ENCODE assay signal across 21 mouse cellular contexts in the genomic region with DNA sequence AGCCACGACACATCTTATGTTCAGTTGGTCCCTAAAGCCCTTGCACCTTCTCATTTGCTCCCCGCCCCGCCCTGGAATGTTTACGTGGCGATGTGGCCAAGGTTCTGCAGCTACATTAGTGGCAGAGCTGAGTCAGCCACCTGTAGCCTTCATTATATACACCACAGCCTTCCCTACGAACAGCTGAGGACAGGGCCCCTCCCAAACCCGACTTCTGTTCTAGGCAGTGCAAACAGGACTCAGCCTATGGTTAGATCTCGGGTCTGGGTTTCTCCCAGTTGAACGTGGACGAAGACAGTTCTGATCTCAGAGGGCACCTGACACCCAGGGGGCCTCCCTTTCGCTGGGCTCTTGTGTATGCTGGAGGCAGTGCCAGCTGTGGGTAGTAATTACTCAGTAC. TPM values are rescaled to one million over a fixed set of nuclear protein-coding genes. Genes with fewer than 3 reads are reported as not detected.
DNase-seq lines count a peak whose midpoint lies in the region; ATAC-seq and TF ChIP-seq lines count a peak whose summit lies in the region.
"Had no signal": no experiment of that assay in that cellular context is flagged by ENCODE, and none has a peak within 500 bp of the region (broad histone marks: within the 10 kb centered on the region; RNA-seq: fewer than 3 reads in every experiment).

No protein-coding gene starts in this region.

- peak overlapping the region; percentile 57 for H3K4me3 ChIP-seq in intestine, postnatal 0 days (ENCODE audit: low read depth, low read length)
- H3K4me3 ChIP-seq in stomach, postnatal 0 days (ENCODE audit: low read depth, low read length): no peak overlapping the region
- H3K4me3 ChIP-seq: hindbrain, embryonic 15.5 days; lung, embryonic 15.5 days had no signal

- no peaks in the 10 kb centered on the region for H3K9me3 ChIP-seq in intestine, postnatal 0 days (ENCODE audit: control insufficient read depth)
- H3K9me3 ChIP-seq in stomach, postnatal 0 days (ENCODE audit: control insufficient read depth, low read length): no peaks in the 10 kb centered on the region
- H3K9me3 ChIP-seq: embryonic facial prominence, embryonic 15.5 days; forebrain, embryonic 10.5 days; hindbrain, embryonic 15.5 days; liver, embryonic 13.5 days; lung, embryonic 15.5 days had no signal

- no peak for TF ChIP-seq EP300 in stomach, postnatal 0 days (optimal IDR thresholded peaks at IDR 0.05)

- peaks cover 5% of the 10 kb centered on the region; the same call in 1 of the 2 replicates for H3K4me1 ChIP-seq in intestine, postnatal 0 days (replicated peaks; ENCODE audit: control insufficient read depth, insufficient read depth, low read length)
- H3K4me1 ChIP-seq in stomach, postnatal 0 days (replicated peaks; ENCODE audit: control insufficient read depth, insufficient read depth): peaks cover 4% of the 10 kb centered on the region

- DNase-seq in thymus, postnatal 4 days: peak; percentile 22
- DNase-seq in thymus, postnatal 0 days (ENCODE audit: low spot score): no peak
- DNase-seq in ZHBTc4 (ENCODE audit: low read depth, low spot score): peak; percentile 36
- DNase-seq in stomach, postnatal 0 days (ENCODE audit: low spot score): peak; percentile 86
- DNase-seq in left cerebral cortex, postnatal 10 days (ENCODE audit: extremely low spot score in 1 of 2, low spot score in 2 of 2): no peak
- no peak for DNase-seq in heart, adult 11 months
- DNase-seq in cerebellum, adult 8-10 months: no peak
- DNase-seq: adrenal gland, postnatal 36 days; cerebellum, adult 9-10 months; gastrocnemius, postnatal 36 days; kidney, postnatal 4 days; layer of hippocampus, postnatal 36 days; left cerebral cortex, postnatal 4 days; liver, embryonic 13.5 days; right cerebral cortex, adult 18-20 months had no signal

- peak overlapping the region; percentile 81 for H3K4me2 ChIP-seq in intestine, postnatal 0 days (replicated peaks; ENCODE audit: low read depth)
- peak overlapping the region; percentile 57; the same call in 1 of the 2 replicates for H3K4me2 ChIP-seq in stomach, postnatal 0 days (replicated peaks; ENCODE audit: low read depth)
- H3K4me2 ChIP-seq: heart, embryonic 11.5 days; hindbrain, embryonic 15.5 days; lung, embryonic 15.5 days had no signal

- no peak for TF ChIP-seq CTCF in intestine, postnatal 0 days (IDR thresholded peaks at IDR 0.05; ENCODE audit: low read depth)
- TF ChIP-seq CTCF in stomach, postnatal 0 days (IDR thresholded peaks at IDR 0.05; ENCODE audit: low read depth): no peak

- peak overlapping the region; percentile 68; the same call in 1 of the 2 replicates for H3K9ac ChIP-seq in intestine, postnatal 0 days (ENCODE audit: low read depth, low read length)
- no peak overlapping the region for H3K9ac ChIP-seq in stomach, postnatal 0 days (ENCODE audit: low read length)
- H3K9ac ChIP-seq: embryonic facial prominence, embryonic 15.5 days; hindbrain, embryonic 15.5 days; liver, embryonic 13.5 days; lung, embryonic 15.5 days had no signal

- peaks cover 12% of the 10 kb centered on the region; the same call in 1 of the 2 replicates for H3K36me3 ChIP-seq in intestine, postnatal 0 days (ENCODE audit: control insufficient read depth, insufficient read depth)
- H3K36me3 ChIP-seq in stomach, postnatal 0 days (ENCODE audit: control insufficient read depth, insufficient read depth, low read length): no peaks in the 10 kb centered on the region
- H3K36me3 ChIP-seq: embryonic facial prominence, embryonic 15.5 days; forebrain, embryonic 10.5 days; hindbrain, embryonic 15.5 days; liver, embryonic 13.5 days; lung, embryonic 15.5 days had no signal

- 42% methylated on average over 11 of the region's 11 CpGs for WGBS in intestine, postnatal 0 days
- 58% methylated on average over 11 of the region's 11 CpGs for WGBS in stomach, postnatal 0 days

- intact Hi-C loops in left cerebral cortex, postnatal 10 days (cut with DNase I): no loop called here

- peak; percentile 81 for ATAC-seq in intestine, postnatal 0 days
- ATAC-seq in stomach, postnatal 0 days (ENCODE audit: low FRiP score, low TSS enrichment): peak; percentile 89

- peak overlapping the region; percentile 83 for H3K27ac ChIP-seq in intestine, postnatal 0 days (ENCODE audit: low read depth, low read length)
- peak overlapping the region; percentile 71 for H3K27ac ChIP-seq in stomach, postnatal 0 days (replicated peaks)
- H3K27ac ChIP-seq: embryonic facial prominence, embryonic 15.5 days; forebrain, embryonic 10.5 days; hindbrain, embryonic 15.5 days; liver, embryonic 13.5 days; lung, embryonic 15.5 days had no signal

- H3K27me3 ChIP-seq in intestine, postnatal 0 days (replicated peaks; ENCODE audit: control insufficient read depth, insufficient read depth, low read length): peaks cover 7% of the 10 kb centered on the region; the same call in 1 of the 2 replicates
- no peaks in the 10 kb centered on the region for H3K27me3 ChIP-seq in stomach, postnatal 0 days (ENCODE audit: control insufficient read depth, insufficient read depth, low read length)

RNA-seq across cellular contexts. Expression of gene Galnt6, which starts 1.3 kb away (rescaled TPM):
- 16.6 and 16.9 TPM in 2 replicates for polyA plus RNA-seq in thymus, postnatal 0 days (2015; fragmentation: Nextera tagmentation; extraction: Ambion mirVana)
- polyA plus RNA-seq in intestine, postnatal 0 days (2015; fragmentation: Nextera tagmentation; extraction: Ambion mirVana): 65.3 and 72.5 TPM in 2 replicates
- 9.5 and 11.0 TPM in 2 replicates for polyA plus RNA-seq in stomach, postnatal 0 days (2015; fragmentation: Nextera tagmentation; extraction: Ambion mirVana)
- under 1 TPM; 0.47 to 0.69 TPM for total RNA-seq in left cerebral cortex, postnatal 10 days (2021)
- polyA plus RNA-seq: forebrain, embryonic 10.5 days had no signal

RNA-seq across cellular contexts. Expression of gene Slc4a8, which starts 33.7 kb away (rescaled TPM):
- polyA plus RNA-seq in thymus, postnatal 0 days (2015; fragmentation: Nextera tagmentation; extraction: Ambion mirVana): 2.1 and 2.7 TPM in 2 replicates
- polyA plus RNA-seq in intestine, postnatal 0 days (2015; fragmentation: Nextera tagmentation; extraction: Ambion mirVana): 1.4 and 2.8 TPM in 2 replicates
- polyA plus RNA-seq in stomach, postnatal 0 days (2015; fragmentation: Nextera tagmentation; extraction: Ambion mirVana): 2.2 TPM in 2 replicates
- 10 to 100 TPM; 84.1 to 84.7 TPM for total RNA-seq in left cerebral cortex, postnatal 10 days (2021)

RNA-seq across cellular contexts. Expression of gene Cela1, which starts 40.1 kb away (rescaled TPM):
- 6.2 and 13.1 TPM in 2 replicates for polyA plus RNA-seq in thymus, postnatal 0 days (2015; fragmentation: Nextera tagmentation; extraction: Ambion mirVana)
- 37.2 and 41.1 TPM in 2 replicates for polyA plus RNA-seq in intestine, postnatal 0 days (2015; fragmentation: Nextera tagmentation; extraction: Ambion mirVana)
- polyA plus RNA-seq in stomach, postnatal 0 days (2015; fragmentation: Nextera tagmentation; extraction: Ambion mirVana): 22.3 and 24.1 TPM in 2 replicates
- total RNA-seq in left cerebral cortex, postnatal 10 days (2021): 1 to 10 TPM; 1.6 to 2.2 TPM
- total RNA-seq: gastrocnemius, postnatal 36 days had no signal

RNA-seq across cellular contexts. Expression of gene Bin2, which starts 58.5 kb away (rescaled TPM):
- polyA plus RNA-seq in thymus, postnatal 0 days (2015; fragmentation: Nextera tagmentation; extraction: Ambion mirVana): 33.1 and 45.9 TPM in 2 replicates
- polyA plus RNA-seq in intestine, postnatal 0 days (2015; fragmentation: Nextera tagmentation; extraction: Ambion mirVana): 5.8 and 7.3 TPM in 2 replicates
- 1.3 and 2.3 TPM in 2 replicates for polyA plus RNA-seq in stomach, postnatal 0 days (2015; fragmentation: Nextera tagmentation; extraction: Ambion mirVana)
- total RNA-seq in left cerebral cortex, postnatal 10 days (2021): 1 to 10 TPM; 5.1 to 5.6 TPM

Comparison
In these comparisons a context has a peak if more than half of its experiments do, and no peak if none do; other contexts are left out.
1. DNase-seq: peak in thymus, postnatal 4 days (single experiment), ZHBTc4 (single experiment) and stomach, postnatal 0 days (single experiment); none in thymus, postnatal 0 days (single experiment), left cerebral cortex, postnatal 10 days (0 of 2), heart, adult 11 months (single experiment) and cerebellum, adult 8-10 months (single experiment).